Mouse (Mus musculus) testis, postnatal 10 days (tissue): ENCODE measurements around the gene Gbp10.
"Not testable (repeated sequence)": the region's sequence is repeated elsewhere in the genome, so short reads cannot be mapped to it uniquely, and the experiment has no call there.

Source experiments
- DNase-seq: peaks from one replicate; pipeline ENCODE4 v3.0.0; 2021; ENCODE audit warnings: low spot score

Gene Gbp10

DNA sequence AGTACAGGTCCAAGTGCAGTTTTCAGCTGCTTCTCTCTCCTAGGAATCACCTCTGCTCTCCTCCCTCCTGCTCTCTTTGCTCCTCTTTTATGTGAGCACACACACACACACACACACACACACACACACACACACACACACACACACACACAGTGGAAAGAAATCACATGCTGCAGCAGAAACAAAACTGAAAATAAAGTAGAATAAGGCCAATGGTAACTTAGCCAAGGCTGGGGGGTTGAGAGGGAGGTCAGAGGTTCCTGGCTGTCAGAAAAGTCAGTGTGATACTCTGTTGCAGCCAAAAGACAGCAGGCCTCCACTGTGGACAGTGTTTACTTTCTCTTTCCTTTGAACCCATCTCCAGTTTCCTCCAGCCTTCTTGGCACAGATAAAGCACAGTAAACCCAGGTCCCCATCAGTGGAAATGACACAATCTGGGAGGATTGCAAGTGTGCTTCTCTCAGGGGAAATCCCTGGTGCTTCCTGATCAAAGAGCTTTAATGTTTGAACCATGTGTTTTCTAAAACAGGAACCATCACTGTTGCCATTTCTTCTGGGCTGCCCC, at the start of gene Gbp10:
TSS of gene Gbp10 (minus strand) at position 51 of the 565 bp plus-strand sequence.
- not testable (repeated sequence) for DNase-seq

DNA sequence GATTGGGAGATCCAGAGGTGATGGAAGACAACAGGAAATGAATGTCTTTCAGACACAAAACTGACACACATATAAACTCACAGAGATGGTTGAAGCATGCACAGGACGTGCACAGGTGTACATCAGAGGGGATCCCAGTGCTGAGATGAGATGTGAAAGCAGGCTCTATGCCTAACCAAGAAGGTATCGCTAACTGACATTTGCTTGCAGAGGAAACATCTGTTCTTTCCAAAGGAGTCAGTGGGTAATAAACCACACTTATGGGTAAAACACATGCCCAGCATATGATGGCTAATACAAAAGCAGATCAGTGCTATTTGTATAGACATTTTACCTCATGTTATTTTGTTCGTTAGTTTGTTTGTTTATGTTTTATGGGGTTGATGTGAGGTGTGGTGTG, 21.3 kb upstream of the Gbp10 start:
- not testable (repeated sequence) for DNase-seq

DNA sequence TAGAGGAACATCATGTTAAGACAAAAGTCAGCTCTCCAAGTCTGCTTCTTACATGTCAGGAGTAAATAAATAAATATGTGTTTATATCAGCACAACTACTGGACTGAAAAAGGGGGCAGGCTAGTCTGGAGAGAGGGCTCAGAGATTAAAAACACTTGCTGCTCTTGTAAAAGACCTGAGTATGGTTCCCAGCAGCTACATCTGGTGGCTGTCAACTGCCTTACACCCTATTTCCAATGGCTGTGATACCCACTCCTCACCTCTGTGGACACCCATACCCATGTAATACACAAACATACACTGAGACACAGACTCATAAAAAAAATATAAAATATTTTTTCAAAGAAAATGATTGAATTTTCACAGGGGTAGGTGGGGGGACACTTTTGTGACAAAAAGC, 13.2 kb upstream of the Gbp10 start:
- no peak for DNase-seq

DNA sequence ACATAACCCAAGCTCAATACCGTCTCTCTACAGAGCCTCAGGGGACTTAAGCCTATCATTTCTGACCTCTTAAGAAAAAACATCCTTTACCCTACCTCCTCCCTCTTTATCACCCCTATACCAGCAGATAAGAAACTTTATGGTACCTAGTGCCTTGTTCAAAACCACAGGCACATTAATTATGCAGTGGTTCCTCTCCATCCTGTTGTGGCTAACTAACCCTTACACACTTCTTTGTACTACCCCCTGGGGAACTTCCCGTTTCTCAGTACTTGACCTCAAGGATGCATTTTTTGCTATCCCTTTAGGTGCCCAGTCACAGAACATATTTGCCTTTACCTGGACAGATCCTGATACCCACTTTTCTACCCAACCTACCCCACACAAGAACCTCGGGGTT, 5.4 kb upstream of the Gbp10 start:
- DNase-seq = not testable (repeated sequence)

DNA sequence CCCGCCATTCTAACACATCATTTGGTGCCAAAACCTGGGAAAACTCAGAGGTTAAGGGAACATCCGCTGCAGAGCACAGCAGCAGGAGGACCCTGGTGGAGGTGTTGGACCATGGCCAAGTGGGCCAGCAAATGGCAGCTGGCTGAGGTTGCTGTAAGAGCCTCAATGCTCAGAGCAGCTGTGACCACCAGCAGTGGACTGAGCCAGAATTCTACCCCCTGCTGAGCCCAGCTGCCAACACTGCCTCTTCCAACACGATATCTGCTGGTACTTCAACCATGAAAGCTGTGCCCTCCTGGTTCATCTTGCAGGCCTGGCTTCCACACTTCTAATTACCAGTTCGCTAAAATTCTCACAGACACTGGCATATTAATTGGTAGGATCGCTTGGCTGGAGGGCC, 1.6 kb upstream of the Gbp10 start:
- not testable (repeated sequence) for DNase-seq

DNA sequence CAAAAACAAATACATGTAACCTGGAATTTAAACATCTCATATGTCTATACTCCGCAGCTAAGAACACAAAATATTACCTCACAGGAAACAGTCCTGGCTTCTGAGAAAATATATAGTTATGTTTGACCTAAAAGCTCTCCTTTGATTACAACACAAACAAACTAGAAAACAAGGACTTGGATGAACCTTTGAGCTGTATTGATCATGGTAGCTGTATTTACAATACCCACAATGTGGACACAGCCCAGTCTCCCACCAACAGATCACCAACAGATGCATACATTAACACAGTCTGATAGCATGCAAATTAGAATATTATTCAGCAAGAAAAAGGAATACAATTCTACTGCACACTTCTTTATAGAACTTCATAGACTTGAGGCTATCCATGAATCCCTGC, 931 bp downstream of the Gbp10 start:
- not testable (repeated sequence) for DNase-seq

DNA sequence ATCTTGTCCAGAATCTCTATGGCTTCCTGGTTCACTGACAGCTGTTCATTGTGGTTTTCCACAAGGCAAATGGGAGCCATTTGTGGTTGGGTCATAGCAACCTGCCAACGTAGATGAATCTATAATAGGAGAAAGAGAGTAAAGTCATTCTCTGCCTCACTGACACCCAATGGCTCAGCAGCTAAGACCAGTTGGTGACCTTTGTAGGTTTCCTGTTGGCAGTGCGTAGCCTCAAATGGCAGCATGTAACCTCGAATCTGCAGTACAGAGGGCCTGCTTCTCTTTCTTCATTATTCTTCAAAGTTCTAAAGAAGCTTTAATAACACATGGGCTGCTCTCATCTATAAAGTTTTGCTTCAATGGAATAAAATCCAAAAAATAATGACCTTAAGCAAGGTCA, 3.3 kb downstream of the Gbp10 start:
- DNase-seq = not testable (repeated sequence)

DNA sequence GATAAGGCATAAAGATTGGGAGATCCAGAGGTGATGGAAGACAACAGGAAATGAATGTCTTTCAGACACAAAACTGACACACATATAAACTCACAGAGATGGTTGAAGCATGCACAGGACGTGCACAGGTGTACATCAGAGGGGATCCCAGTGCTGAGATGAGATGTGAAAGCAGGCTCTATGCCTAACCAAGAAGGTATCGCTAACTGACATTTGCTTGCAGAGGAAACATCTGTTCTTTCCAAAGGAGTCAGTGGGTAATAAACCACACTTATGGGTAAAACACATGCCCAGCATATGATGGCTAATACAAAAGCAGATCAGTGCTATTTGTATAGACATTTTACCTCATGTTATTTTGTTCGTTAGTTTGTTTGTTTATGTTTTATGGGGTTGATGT, 30.4 kb downstream of the Gbp10 start:
- DNase-seq = not testable (repeated sequence)

DNA sequence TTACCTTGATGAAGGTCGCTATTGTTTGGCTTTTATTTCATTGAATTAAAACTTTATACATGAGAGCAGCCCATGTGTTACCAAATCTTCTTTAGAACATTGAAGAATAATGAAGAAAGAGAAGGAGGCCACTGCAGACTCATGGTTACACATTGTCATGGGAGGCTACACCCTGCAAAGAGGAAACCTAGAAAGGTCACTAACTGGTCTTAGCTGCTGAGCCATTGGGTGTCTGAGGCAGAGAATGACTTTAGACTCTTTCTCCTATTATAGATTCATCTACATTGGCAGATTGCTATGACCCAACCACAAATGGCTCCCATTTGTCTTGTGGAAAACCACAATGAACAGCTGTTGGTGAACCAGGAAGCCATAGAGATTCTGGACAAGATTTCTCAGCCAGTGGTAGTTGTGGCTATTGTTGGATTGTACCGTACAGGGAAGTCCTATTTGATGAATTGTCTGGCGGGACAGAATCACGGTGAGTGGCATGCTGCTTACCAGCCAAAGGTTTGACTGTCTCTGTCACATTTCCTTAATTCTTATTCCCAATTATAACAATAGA, 38.5 kb downstream of the Gbp10 start:
- not testable (repeated sequence) for DNase-seq

DNA sequence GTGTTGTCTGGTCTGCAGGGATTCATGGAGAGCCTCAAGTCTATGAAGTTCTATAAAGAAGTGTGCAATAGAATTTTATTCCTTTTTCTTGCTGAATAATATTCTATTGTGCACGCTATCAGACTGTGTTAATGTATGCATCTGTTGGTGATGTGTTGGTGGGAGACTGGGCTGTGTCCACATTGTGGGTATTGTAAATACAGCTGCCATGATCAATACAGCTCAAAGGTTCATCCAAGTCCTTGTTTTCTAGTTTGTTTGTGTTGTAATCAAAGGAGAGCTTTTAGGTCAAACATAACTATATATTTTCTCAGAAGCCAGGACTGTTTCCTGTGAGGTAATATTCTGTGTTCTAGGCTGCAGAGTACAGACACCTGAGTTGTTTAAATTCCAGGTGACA, 40.2 kb downstream of the Gbp10 start:
- not testable (repeated sequence) for DNase-seq

DNA sequence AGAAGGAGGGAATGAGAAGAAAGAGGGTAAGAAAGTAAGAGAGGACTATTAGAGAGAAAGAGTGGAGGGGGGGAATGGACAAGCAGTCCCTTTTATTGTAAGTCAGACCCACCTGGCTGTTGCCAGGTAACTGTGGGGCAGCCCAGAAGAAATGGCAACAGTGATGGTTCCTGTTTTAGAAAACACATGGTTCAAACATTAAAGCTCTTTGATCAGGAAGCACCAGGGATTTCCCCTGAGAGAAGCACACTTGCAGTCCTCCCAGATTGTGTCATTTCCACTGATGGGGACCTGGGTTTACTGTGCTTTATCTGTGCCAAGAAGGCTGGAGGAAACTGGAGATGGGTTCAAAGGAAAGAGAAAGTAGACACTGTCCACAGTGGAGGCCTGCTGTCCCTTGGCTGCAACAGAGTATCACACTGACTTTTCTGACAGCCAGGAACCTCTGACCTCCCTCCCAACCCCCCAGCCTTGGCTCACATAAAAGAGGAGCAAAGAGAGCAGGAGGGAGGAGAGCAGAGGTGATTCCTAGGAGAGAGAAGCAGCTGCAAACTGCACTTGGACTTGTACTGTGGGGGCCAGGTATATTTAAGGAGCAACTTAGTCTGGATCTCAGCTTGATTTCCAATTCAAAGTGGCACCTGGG, 41.3 kb downstream of the Gbp10 start:
- DNase-seq = not testable (repeated sequence)

DNA sequence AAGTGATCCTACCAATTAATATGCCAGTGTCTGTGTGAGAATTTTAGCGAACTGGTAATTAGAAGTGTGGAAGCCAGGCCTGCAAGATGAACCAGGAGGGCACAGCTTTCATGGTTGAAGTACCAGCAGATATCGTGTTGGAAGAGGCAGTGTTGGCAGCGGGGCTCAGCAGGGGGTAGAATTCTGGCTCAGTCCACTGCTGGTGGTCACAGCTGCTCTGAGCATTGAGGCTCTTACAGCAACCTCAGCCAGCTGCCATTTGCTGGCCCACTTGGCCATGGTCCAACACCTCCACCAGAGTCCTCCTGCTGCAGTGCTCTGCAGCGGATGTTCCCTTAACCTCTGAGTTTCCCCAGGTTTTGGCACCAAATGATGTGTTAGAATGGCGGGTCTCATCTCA, 43.0 kb downstream of the Gbp10 start:
- not testable (repeated sequence) for DNase-seq

DNA sequence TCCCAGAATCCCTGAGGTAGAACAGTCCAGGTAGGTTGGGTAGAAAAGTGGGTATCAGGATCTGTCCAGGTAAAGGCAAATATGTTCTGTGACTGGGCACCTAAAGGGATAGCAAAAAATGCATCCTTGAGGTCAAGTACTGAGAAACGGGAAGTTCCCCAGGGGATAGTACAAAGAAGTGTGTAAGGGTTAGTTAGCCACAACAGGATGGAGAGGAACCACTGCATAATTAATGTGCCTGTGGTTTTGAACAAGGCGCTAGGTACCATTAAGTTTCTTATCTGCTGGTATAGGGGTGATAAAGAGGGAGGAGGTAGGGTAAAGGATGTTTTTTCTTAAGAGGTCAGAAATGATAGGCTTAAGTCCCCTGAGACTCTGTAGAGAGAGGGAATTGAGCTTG, 46.8 kb downstream of the Gbp10 start:
- DNase-seq = not testable (repeated sequence)

DNA sequence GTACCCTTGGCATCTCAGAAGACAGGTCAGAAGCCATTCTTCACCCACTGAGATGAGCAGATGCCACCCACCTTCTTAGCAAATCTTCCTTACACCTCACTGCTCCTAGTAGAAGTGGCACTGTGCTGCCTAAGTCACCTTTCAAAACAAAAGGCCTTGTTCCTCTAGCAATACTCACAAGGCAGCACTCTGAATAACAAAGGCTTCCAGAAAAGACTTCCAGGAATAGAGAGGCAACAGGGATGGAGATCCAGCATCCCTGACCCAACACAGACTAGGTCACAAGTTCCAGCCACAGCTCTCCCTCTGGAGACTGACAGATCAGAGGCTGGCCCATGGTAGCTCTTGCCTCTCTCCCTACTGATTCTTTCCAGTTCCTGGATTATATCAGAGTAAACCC, 57.9 kb downstream of the Gbp10 start:
- DNase-seq = no peak
